Mouse (Mus musculus) left cerebral cortex, postnatal 10 days (tissue): ENCODE measurements around the gene Inhbc. TPM values are rescaled to one million over a fixed set of nuclear protein-coding genes. Genes with fewer than 3 reads are reported as not detected.
"Not testable (repeated sequence)": the region's sequence is repeated elsewhere in the genome, so short reads cannot be mapped to it uniquely, and the experiment has no call there.

Source experiments
- DNase-seq, 2 experiments: peaks; one replicate each; pipeline ENCODE4 v3.0.0; 2021 to 2022; ENCODE audit warnings: low spot score in 2 of 2, mixed read lengths in 1 of 2; ENCODE audit errors: extremely low spot score in 1 of 2
- intact Hi-C: fragments of 180-260 bp; cut with DNase I; formaldehyde crosslinking; loops from one replicate; pipeline ENCODE4 v1.15.1; 2025
- total RNA-seq, 2 experiments: library from RNA; stranded (reverse); gene quantifications; 2 replicates each; pipeline ENCODE4 v1.2.3; 2021

Gene Inhbc
- total RNA-seq, 2 experiments from 2014 or later = not detected

DNA sequence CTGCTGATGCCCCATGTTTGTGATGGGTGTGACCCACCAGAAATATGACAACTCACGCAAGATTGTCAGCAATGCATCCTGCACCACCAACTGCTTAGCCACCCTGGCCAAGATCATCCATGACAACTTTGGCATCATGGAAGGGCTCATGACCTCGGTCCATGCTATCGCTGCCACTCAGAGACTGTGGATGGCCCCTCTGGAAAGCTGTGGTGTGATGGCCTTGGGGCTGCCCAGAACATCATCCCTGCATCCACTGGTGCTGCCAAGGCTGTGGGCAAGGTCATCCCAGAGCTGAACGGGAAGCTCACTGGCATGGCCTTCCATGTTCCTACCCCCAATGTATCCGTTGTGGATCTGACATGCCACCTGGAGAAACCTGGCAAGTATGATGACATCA, 56.7 kb downstream of the Inhbc start:
- intact Hi-C loops, DNase-seq: not testable (repeated sequence)

GRCm38 (mm10) chr10:127312858-127313257, 57.4 kb downstream of the Inhbc start:
- intact Hi-C loops = no loop called here
- DNase-seq = no peak

- DNase-seq = peak; percentile 71 to 80
- intact Hi-C loops = no loop called here
Observed at GRCm38 (mm10) chr10:127312356-127312676, 57.9 kb downstream of the Inhbc start.

DNA sequence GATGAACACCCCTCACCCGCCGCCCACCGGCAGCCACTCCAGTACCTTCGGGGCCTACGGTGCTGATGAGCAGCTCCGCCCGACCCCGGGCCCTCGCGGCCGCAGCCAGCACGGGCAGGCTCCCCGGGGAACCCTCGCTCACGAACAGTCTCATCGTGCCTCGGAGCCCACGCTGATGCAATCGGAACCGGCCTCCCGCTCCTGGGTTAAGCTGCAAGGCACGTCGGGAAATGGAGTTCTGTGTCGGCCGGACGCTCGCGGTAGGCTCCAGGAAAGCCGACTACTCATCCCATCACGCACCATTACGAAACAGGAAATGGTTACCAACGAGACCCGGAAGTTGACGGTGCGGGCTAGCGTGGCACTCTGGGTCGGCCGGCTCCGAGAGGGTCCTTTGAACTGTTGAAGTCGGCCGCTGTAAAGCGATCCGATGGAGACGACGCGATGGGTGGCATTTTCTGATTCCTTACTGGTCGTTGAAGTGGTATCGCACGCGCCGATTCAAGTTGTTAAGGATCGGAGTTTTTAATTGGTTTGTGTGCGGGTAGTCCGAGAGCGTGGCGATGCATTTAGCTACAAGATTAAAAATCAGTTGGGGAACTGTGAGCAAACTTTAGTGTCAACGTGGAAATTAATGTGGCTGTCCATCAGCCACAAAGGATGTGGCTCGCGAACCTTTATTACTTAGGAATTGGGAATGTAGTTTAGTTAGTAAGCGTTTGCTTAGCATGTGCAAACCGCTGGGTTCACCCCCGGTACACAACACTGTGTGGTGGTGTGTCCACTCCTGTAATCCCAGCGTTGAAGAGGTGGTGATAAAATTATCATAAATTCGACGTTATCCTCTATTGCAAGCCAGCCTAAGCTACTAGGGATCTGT, 58.5 kb downstream of the Inhbc start, which contains the start of gene Mars:
Gene Mars, minus strand, starts transcription at position 311 of the 880 bp plus-strand sequence.
- DNase-seq = peak; percentile 94 to 96
- intact Hi-C loops = no loop called here

DNA sequence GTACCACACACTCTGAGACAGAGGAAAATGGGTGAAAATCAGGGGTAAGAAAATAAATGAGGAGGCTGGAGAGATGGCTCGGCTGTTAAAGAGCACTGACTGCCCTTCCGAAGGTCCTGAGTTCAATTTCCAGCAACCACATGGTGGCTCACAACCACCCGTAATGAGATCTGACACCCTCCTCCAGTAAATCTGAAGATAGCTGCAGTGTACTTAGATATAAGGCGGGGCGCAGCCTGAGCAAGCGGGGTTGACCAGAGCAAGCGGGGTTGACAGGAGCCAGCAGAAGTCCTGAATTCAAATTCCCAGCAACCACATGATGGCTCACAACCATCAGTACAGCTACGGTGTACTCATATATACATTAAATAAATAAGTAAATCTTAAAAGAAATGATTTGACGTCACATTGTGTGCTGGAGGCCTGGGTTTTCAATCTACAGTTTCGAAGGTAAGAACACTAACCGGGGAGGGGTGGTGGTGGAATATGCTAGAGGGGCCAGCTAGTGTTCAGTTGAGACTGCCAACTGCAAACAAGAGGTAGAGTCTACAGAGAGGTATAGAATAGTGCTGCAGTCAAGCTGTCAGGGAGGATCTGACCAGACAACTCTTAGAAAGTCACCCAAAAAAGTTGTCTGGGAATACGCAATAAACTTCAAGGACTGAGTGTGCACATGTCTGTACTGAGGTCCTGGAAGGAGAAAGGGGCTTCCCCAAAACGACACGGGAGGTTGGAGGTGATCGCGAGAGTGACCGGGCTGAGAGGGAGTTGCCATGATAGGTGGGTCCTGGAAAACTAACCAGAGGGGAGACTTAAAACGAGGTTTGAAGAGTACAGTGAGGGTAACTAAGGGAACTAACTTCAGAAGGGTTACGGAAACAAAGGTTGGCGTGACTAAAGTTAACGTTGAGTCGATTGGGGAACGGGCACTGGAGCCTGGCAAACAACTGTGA, 59.4 kb downstream of the Inhbc start:
- intact Hi-C loops = no loop called here
- DNase-seq = no peak

DNA sequence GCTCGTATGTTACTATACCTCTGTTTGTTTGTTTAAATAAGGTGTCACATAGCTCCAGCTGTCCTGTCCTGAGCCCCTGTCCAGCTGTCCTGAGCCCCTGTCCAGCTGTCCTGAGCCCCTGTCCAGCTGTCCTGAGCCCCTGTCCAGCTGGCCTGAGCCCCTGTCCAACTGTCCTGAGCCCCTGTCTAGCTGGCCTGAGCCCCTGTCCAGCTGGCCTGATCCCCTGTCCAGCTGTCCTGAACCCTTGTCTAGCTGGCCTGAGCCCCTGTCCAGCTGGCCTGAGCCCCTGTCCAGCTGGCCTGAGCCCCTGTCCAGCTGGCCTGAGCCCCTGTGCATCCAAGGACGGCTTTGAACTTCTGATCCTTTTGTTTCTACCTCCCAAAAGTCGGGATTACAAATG, 61.1 kb downstream of the Inhbc start:
- DNase-seq, intact Hi-C loops: not testable (repeated sequence)

Other genes starting within 250 kb of the Inhbc start
- 100 to 1,000 TPM; 103 to 107 TPM for gene Os9, start 249.3 kb downstream of the Inhbc start, total RNA-seq
- gene B4galnt1, start 205.2 kb downstream of the Inhbc start, total RNA-seq = 100 to 1,000 TPM; 105 to 107 TPM
- gene Slc26a10, start 189.8 kb downstream of the Inhbc start, total RNA-seq = 1 to 10 TPM; 1.0 to 1.2 TPM
- 10 to 100 TPM; 65.2 to 69.1 TPM for gene Arhgef25, start 180.3 kb downstream of the Inhbc start, total RNA-seq
- gene Dtx3, start 174.7 kb downstream of the Inhbc start, total RNA-seq = 100 to 1,000 TPM; 182 to 185 TPM
- gene Pip4k2c, start 158.8 kb downstream of the Inhbc start, total RNA-seq = 10 to 100 TPM; 42.2 to 47.4 TPM
- 100 to 1,000 TPM; 468 to 479 TPM for gene Kif5a, start 107.1 kb downstream of the Inhbc start, total RNA-seq
- gene Dctn2, start 104.1 kb downstream of the Inhbc start, total RNA-seq = 100 to 1,000 TPM; 322 to 330 TPM
- gene Mbd6, start 81.4 kb downstream of the Inhbc start, total RNA-seq = 10 to 100 TPM; 37.4 to 45.5 TPM
- gene Mars, start 58.6 kb downstream of the Inhbc start, total RNA-seq = 10 to 100 TPM; 59.1 to 62.0 TPM
- gene Arhgap9, start 48.5 kb downstream of the Inhbc start, total RNA-seq = under 1 TPM; 0.92 to 0.93 TPM
- 1 to 10 TPM; 1.5 to 1.7 TPM for gene Gli1, start 28.5 kb downstream of the Inhbc start, total RNA-seq
- gene Inhbe, start 16.0 kb downstream of the Inhbc start, total RNA-seq = under 1 TPM in 1 of 2 experiments, not detected in 1; 0.08 TPM
- 100 to 1,000 TPM; 288 to 322 TPM for gene R3hdm2, start 9.9 kb upstream of the Inhbc start, total RNA-seq
- gene Stac3, start 131.3 kb upstream of the Inhbc start, total RNA-seq = 1 to 10 TPM; 4.1 to 7.5 TPM
- 1 to 10 TPM; 6.0 to 7.0 TPM for gene Ndufa4l2, start 144.5 kb upstream of the Inhbc start, total RNA-seq
- 10 to 100 TPM; 28.3 to 32.8 TPM for gene Shmt2, start 152.0 kb upstream of the Inhbc start, total RNA-seq
- gene Nxph4, start 164.1 kb upstream of the Inhbc start, total RNA-seq = 1 to 10 TPM; 5.8 to 8.5 TPM